Mouse (Mus musculus) megakaryocyte, embryonic 14.5 days (primary cell): Measurements from ENCODE around the gene Spns3. TPM values are rescaled to one million over a fixed set of nuclear protein-coding genes. Genes with fewer than 3 reads are reported as not detected.

ENCODE experiments used
- H3K27me3 ChIP-seq: replicated peaks from 2 replicates; pipeline ENCODE3; 2012; ENCODE audit warnings: inconsistent platforms
- H3K36me3 ChIP-seq: replicated peaks from 2 replicates; pipeline ENCODE3; 2012; ENCODE audit warnings: low read length, inconsistent platforms, mixed read lengths
- H3K4me1 ChIP-seq: 2 replicates; pipeline ENCODE4 v1.6.1; 2012; ENCODE audit warnings: inconsistent platforms
- H3K4me3 ChIP-seq: replicated peaks from 2 replicates; pipeline ENCODE3; 2012; ENCODE audit warnings: moderate library complexity, mild to moderate bottlenecking, inconsistent platforms
- H3K9me3 ChIP-seq: 2 replicates; pipeline ENCODE4 v1.6.1; 2012; ENCODE audit warnings: inconsistent platforms
- FLI1 ChIP-seq: IDR thresholded peaks from 2 replicates; pipeline ENCODE4 v1.6.1; 2012; ENCODE audit warnings: low read length, inconsistent platforms, mixed read lengths
- GATA1 ChIP-seq: IDR thresholded peaks from 3 replicates; pipeline ENCODE4 v1.6.1; 2012; ENCODE audit warnings: mixed read lengths, low read length, inconsistent platforms, borderline replicate concordance
- polyA plus RNA-seq: library from polyadenylated mRNA; stranded (reverse); fragments of >175 nt; gene quantifications from 2 replicates; pipeline ENCODE4 v1.2.3, GENCODE M21; 2012; ENCODE audit warnings: low replicate concordance; ENCODE audit not compliant: insufficient read depth

The Spns3 gene
- polyA plus RNA-seq, 1 experiment: 31.7 TPM

DNA sequence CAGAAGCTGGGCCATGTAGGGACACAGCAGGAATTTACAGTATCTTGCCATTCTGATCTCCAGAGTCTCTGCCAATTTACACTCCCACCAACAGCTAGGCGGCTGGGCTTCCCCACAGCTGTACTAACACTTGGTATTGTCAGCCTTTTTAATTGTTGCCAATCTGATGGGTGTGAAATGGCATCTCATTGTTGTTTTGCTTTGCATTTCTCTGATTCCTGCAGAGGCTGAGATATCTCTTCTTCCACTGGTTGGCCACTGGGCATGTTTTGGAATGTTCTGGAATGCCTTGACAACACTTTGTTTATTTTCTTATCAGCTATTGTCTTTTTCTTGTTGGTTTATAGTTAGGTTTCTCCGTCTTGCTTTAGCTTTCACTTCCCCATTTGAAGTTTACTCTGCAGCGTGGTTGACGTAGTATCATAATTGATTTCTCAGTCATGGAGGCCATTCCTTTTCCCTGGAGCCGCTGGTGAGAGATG lies 88.8 kb downstream of the Spns3 start:
- Histone ChIP-seq H3K27me3 (no peaks in the 10 kb centered on the region), H3K4me1 (peaks cover 94% of the 10 kb centered on the region), H3K36me3 (peaks cover 100% of the 10 kb centered on the region), H3K9me3 (no peaks in the 10 kb centered on the region), H3K4me3 (no peak overlapping the region)
- TF ChIP-seq GATA1: no peak
- TF ChIP-seq FLI1: no peak

DNA sequence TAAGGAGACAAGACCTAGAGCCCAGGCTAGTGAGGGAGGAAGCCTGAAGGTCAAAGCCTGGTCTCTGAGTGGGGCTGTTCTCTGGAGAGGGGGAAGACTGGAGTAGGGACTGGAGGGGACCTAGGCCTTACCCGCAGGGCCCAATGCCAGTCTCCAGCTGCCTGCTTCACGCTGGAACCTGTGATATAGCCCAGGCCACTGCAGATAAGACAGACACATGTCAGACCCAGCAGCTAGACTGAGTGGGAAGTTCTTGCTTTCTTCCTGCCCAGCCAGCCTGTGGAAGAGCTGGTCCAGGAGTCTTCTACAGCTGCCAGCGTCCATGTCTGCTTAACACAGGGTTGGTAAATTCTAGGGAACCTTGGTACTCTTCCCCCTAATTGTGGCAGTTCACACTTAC lies 91.8 kb downstream of the Spns3 start:
- Histone ChIP-seq H3K36me3 (peaks cover 100% of the 10 kb centered on the region), H3K9me3 (no peaks in the 10 kb centered on the region), H3K4me1 (peaks cover 94% of the 10 kb centered on the region), H3K4me3 (peak overlapping the region; percentile 28), H3K27me3 (no peaks in the 10 kb centered on the region)
- TF ChIP-seq FLI1 (no peak), GATA1 (no peak)

DNA sequence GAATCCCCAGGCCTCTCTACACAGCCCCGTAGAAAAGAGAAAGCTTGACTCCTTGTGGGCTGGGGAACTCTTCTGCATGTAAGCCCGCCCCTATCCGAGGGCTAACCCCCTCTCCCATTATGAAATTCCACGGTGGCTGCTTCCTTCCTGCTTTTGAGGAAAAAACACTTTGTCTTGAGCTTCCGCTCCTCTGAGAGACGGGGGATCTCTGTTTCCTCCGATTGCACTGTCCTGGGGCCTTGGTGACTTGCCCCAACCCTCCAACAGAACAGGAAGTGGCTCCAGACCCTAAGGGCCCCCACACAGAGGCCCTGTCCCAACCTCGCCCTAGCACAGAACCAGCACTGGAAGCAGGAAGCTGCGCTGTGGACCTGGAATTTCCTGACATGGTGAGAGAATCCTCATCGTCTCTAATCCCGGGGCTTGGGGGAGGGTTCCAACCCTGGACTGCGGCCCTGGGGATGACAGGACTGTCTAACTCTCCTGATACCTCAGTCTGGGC lies 92.3 kb downstream of the Spns3 start:
- no peak for TF ChIP-seq FLI1
- no peak for TF ChIP-seq GATA1
- H3K36me3 ChIP-seq: peaks cover 100% of the 10 kb centered on the region
- H3K4me1 ChIP-seq: peaks cover 95% of the 10 kb centered on the region
- H3K27me3 ChIP-seq: no peaks in the 10 kb centered on the region
- H3K4me3 ChIP-seq: peak overlapping the region; percentile 28
- no peaks in the 10 kb centered on the region for H3K9me3 ChIP-seq

DNA sequence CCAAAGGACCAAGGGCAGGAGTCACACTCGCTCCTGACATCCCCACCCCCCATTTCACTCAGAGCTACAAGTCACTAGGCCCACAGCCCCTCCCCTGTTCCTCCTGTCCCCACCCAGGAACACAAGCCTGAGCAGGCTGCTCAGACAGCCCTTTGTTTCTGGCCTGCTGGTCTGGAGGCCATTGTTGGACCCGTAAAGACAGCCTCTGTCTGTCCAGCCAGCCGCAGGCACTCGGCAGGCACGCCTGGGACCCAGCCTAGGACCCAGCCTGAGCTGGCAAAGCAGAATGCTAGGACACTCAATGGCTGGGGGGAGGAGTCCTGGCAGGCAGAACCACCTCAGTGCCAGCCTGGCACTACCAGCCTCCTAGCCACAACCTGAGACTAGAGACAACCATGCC lies 94.6 kb downstream of the Spns3 start:
- no peaks in the 10 kb centered on the region for H3K9me3 ChIP-seq
- TF ChIP-seq FLI1 (no peak), GATA1 (no peak)
- no peak overlapping the region for H3K4me3 ChIP-seq
- H3K27me3 ChIP-seq: no peaks in the 10 kb centered on the region
- H3K36me3 ChIP-seq: peaks cover 100% of the 10 kb centered on the region
- H3K4me1 ChIP-seq: peaks cover 93% of the 10 kb centered on the region

DNA sequence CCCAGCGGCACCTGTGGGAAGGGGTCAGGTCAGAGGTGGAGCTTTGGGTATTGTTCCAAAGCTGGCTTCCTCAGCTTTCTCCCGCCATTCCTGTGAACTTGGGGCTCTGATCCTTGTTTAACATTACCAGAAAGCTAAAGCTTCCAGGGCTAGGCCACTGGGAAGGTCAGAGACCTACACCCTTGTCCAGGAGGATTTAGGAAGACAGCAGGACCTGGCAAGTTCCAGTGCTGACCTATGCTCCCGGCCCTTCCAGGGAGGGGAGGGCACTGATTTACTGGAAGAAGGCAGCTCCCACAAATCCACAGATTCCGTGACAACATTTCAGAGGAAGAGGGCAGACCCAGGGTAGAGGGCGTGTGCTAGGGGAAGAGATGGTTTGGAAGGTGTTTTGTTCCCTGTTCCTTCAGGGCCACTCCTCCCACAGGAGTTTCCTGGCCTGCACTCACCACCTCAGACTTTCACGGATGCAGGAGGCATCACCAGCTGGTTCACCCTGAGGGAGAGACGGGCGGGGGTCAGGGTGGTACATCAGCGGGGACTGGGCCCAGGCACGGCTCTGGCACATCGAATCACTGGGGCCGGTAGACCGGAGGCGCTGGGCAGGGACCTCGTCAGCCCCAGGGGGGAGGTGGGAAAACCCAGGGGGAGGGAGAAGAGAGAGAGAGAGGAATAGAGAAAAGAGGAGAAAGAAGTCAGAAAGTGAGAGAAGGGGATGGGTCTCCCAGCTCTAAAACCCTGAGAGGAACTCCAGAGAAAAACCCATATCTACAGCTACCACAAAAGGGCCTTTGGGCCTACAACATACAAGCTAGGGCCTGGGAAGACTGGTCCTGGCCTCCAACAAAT lies 97.0 kb downstream of the Spns3 start:
- H3K4me3 ChIP-seq: no peak overlapping the region
- TF ChIP-seq GATA1 (no peak), FLI1 (no peak)
- H3K36me3 ChIP-seq: peaks cover 100% of the 10 kb centered on the region
- H3K4me1 ChIP-seq: peaks cover 87% of the 10 kb centered on the region
- H3K27me3 ChIP-seq: no peaks in the 10 kb centered on the region
- H3K9me3 ChIP-seq: no peaks in the 10 kb centered on the region

DNA sequence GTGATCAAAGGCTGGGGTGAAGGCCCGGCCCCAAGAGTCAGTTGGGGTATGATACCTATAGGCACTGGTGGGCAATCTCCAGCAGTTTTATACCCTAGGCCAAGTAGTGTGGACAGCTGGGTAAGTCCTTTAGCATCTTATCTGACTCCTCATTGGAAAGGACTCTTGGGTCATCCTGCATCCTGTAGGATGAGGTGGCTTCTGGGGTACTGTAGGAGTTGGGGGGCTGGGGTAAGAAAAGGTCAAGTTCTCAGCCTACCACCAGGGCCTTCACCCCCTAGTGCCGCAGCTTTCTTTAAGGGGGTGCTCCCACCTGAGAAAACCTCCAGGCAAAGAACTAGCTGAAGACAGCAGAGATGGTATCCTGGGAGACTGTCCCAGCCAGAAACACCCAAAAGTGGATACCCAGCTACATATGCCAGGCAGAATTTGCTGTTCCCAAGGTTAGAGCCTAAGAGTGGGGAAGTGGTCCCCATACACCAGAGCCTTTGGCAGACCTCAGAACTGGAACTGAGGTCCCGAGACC lies 98.1 kb downstream of the Spns3 start:
- peaks cover 100% of the 10 kb centered on the region for H3K36me3 ChIP-seq
- peaks cover 86% of the 10 kb centered on the region for H3K4me1 ChIP-seq
- TF ChIP-seq GATA1: no peak
- no peak for TF ChIP-seq FLI1
- no peak overlapping the region for H3K4me3 ChIP-seq
- no peaks in the 10 kb centered on the region for H3K9me3 ChIP-seq
- H3K27me3 ChIP-seq: no peaks in the 10 kb centered on the region

DNA sequence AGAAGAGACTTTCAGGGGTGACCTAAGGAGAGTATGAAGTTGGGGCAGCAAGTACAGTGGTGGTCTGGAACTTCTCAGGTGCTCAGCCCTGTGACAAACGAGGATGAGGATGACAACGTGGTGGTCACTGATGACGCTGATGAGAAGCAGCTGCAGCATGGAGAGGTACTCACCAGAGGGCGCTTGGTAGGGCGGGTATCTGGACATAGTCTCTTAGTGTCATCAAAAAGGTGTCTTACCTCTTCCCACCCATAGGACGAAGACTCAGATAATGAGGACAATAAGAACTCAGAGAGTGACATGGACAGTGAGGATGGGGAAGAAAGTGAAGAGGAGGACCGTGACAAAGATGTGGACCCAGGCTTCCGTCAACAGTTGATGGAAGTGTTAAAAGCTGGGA lies 102.8 kb downstream of the Spns3 start:
- H3K27me3 ChIP-seq: no peaks in the 10 kb centered on the region
- H3K36me3 ChIP-seq: peaks cover 100% of the 10 kb centered on the region
- TF ChIP-seq GATA1 (no peak), FLI1 (no peak)
- no peak overlapping the region for H3K4me3 ChIP-seq
- H3K4me1 ChIP-seq: peaks cover 86% of the 10 kb centered on the region
- H3K9me3 ChIP-seq: no peaks in the 10 kb centered on the region

DNA sequence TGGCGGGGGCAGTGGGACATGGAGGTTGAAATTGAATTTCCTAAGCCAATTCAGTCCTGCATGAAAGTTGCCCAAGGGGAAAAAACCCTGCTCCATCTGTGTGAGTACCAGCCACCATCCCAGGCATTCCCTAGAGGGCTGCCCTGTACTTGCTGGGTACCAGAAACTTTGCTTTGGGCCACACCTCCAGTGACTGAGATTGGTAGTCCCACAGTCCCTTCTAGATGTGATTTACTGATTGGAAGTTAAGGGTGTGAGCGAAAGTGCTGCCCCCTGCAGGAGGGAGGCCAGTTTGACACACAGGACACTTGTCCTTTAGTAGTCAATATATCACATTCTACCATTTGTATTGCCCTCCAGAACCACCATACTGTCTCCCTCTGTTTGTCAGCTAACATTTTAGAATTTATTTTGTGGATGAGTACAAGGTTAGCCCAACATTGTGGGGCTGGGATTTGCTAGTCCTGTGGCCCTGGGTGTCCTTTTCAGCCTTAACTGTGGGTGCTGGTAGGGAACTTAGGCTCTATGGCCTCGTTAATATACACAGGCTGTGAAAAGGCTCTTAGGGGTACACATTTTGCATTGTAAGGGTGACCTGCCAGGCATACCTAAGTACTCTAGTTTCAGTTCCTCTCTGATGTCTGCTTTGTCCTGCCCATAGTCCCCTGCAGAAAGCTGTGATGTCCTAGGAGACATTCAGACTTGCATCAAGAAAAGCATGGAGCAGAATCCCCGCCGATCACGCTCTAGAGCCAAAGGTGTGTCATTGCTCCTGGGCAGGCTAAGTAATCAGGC lies 103.8 kb downstream of the Spns3 start:
- Histone ChIP-seq H3K27me3 (no peaks in the 10 kb centered on the region), H3K9me3 (no peaks in the 10 kb centered on the region), H3K4me3 (no peak overlapping the region), H3K36me3 (peaks cover 96% of the 10 kb centered on the region), H3K4me1 (peaks cover 88% of the 10 kb centered on the region)
- TF ChIP-seq GATA1 (no peak), FLI1 (no peak)

Other genes starting within 250 kb of the Spns3 start
- gene Xaf1, start 248.9 kb downstream of the Spns3 start, polyA plus RNA-seq: 0.53 and 5.9 TPM in 2 replicates
- gene Fbxo39, start 236.1 kb downstream of the Spns3 start, polyA plus RNA-seq: not detected in 2 replicates
- not detected in 2 replicates for gene Tekt1, start 188.1 kb downstream of the Spns3 start, polyA plus RNA-seq
- gene Smtnl2, start 138.8 kb downstream of the Spns3 start, polyA plus RNA-seq: 0.75 and 2.3 TPM in 2 replicates
- not detected in 2 replicates for gene Ggt6, start 115.0 kb downstream of the Spns3 start, polyA plus RNA-seq
- gene Mybbp1a, start 109.2 kb downstream of the Spns3 start, polyA plus RNA-seq: 59.8 and 71.3 TPM in 2 replicates
- 63.1 and 65.1 TPM in 2 replicates for gene Spns2, start 60.6 kb downstream of the Spns3 start, polyA plus RNA-seq
- 13.4 and 25.9 TPM in 2 replicates for gene Ube2g1, start 56.8 kb upstream of the Spns3 start, polyA plus RNA-seq
- gene Ankfy1, start 139.5 kb upstream of the Spns3 start, polyA plus RNA-seq: 0.19 and 3.6 TPM in 2 replicates
- gene Cyb5d2, start 245.6 kb upstream of the Spns3 start, polyA plus RNA-seq: 0.34 TPM in 1 of 2 replicates, not detected in the other
- 8.9 and 9.1 TPM in 2 replicates for gene Zzef1, start 245.7 kb upstream of the Spns3 start, polyA plus RNA-seq